Mouse (Mus musculus) brown adipose tissue, adult 24 weeks (tissue): Measurements from ENCODE around the gene Imp3. TPM values are rescaled to one million over a fixed set of nuclear protein-coding genes. Genes with fewer than 3 reads are reported as not detected.
"Not testable (repeated sequence)": the region's sequence is repeated elsewhere in the genome, so short reads cannot be mapped to it uniquely, and the experiment has no call there.

Experiments
- H3K27ac ChIP-seq: fragments of 200-500 bp; replicated peaks from 2 replicates; pipeline ENCODE4 v1.5.1; 2012; ENCODE audit warnings: low read depth, mild to moderate bottlenecking, low read length
- H3K4me1 ChIP-seq: fragments of 200-500 bp; 2 replicates; pipeline ENCODE4 v1.6.1; 2012; ENCODE audit warnings: low read length, mixed read lengths; ENCODE audit not compliant: control insufficient read depth, insufficient read depth, insufficient read length
- H3K4me3 ChIP-seq: fragments of 200-500 bp; 2 replicates; pipeline ENCODE4 v1.5.1; 2012; ENCODE audit warnings: low read depth, mild to moderate bottlenecking, low read length, moderate library complexity; ENCODE audit not compliant: insufficient read depth
- polyA plus RNA-seq: library from polyadenylated mRNA; stranded (reverse); fragments of >200 nt; gene quantifications from 2 replicates; pipeline ENCODE4 v1.2.4, GENCODE M21; 2012; ENCODE audit not compliant: missing spikeins, insufficient read depth, insufficient read length

Imp3 gene
- polyA plus RNA-seq, 1 experiment, result 52.9 TPM

- H3K27ac ChIP-seq, H3K4me1 ChIP-seq, H3K4me3 ChIP-seq: not testable (repeated sequence)
These were observed 27.3 kb upstream of the Imp3 start for GRCm38 (mm10) chr9:56909991-56910390.

- no peak overlapping the region for H3K27ac ChIP-seq
These were observed 26.3 kb upstream of the Imp3 start for GRCm38 (mm10) chr9:56911017-56911416.

GRCm38 (mm10) chr9:56913991-56914390, 23.3 kb upstream of the Imp3 start:
- no peak overlapping the region for H3K4me3 ChIP-seq
- peaks cover 14% of the 10 kb centered on the region for H3K4me1 ChIP-seq
- no peak overlapping the region for H3K27ac ChIP-seq

More at GRCm38 (mm10) chr9:56911017-56911416, 26.3 kb upstream of the Imp3 start:
- peaks cover 10% of the 10 kb centered on the region for H3K4me1 ChIP-seq
- H3K4me3 ChIP-seq, result no peak overlapping the region

DNA sequence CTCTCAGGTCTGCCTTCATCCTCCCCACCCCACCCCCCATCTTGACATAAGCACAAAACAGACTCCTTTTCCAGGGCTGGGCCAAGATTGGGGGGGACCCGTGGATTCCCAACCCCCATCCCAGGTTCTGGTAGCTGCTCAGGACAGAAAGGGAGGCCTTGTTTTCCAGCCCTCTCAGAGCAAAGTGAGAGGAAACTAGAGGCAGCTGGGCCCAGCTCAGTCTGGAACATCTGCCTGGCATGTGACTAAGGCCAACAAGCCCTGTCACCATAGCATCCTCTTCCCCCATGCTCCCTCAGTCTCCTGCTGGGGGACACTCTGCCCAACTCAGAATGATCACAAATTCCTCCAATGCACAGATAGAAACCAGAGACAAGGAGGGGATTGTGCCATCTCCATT, 22.2 kb upstream of the Imp3 start:
- peak overlapping the region; percentile 32; the same call in 1 of the 2 replicates for H3K27ac ChIP-seq
- H3K4me3 ChIP-seq, result no peak overlapping the region
- peaks cover 14% of the 10 kb centered on the region for H3K4me1 ChIP-seq

DNA sequence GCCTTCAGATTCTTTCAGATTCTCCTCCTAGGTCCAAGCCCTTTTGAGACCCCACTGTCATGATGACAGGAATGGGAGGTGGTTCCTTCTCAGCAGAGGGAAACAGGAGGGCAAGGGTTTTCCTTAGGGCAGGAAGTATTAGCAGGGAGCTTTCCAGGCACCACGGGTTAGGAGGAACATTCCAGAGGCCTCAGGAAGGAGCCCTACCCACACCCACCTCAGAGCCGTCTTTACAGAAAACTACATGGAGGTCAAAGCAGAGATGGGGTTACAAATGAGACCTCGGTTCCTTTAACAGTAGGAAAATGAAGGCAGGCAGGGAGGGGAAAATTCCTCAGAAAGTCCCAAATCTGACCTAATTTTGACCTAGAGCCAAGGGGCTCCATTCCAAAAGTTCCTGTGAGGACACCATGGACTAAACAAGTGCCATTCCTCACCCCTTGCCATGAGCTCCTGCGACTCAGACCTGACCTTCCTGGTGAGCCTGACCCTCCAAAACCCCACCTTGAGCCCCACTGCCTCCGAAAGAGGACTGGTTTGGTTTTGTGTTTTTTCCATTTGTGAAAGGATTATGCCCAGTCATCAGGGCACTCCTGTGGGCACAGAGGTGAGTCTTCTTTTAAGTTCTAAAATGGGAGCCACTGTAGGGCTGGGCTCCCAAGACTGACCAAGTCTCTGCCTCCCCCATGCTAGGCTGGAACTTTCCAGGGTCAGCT, 21.4 kb upstream of the Imp3 start:
- Histone ChIP-seq H3K4me3 (no peak overlapping the region), H3K27ac (peak overlapping the region; percentile 32), H3K4me1 (peaks cover 14% of the 10 kb centered on the region)

GRCm38 (mm10) chr9:56917131-56917530, 20.1 kb upstream of the Imp3 start:
- Histone ChIP-seq H3K27ac (no peak overlapping the region), H3K4me1 (peaks cover 14% of the 10 kb centered on the region), H3K4me3 (no peak overlapping the region)

GRCm38 (mm10) chr9:56918466-56918865, 18.8 kb upstream of the Imp3 start:
- H3K27ac ChIP-seq, result no peak overlapping the region
- peaks cover 18% of the 10 kb centered on the region for H3K4me1 ChIP-seq
- no peak overlapping the region for H3K4me3 ChIP-seq

- H3K27ac ChIP-seq, result no peak overlapping the region
- peaks cover 31% of the 10 kb centered on the region for H3K4me1 ChIP-seq
- H3K4me3 ChIP-seq, result no peak overlapping the region
These were observed 14.5 kb upstream of the Imp3 start for GRCm38 (mm10) chr9:56922746-56923145.

DNA sequence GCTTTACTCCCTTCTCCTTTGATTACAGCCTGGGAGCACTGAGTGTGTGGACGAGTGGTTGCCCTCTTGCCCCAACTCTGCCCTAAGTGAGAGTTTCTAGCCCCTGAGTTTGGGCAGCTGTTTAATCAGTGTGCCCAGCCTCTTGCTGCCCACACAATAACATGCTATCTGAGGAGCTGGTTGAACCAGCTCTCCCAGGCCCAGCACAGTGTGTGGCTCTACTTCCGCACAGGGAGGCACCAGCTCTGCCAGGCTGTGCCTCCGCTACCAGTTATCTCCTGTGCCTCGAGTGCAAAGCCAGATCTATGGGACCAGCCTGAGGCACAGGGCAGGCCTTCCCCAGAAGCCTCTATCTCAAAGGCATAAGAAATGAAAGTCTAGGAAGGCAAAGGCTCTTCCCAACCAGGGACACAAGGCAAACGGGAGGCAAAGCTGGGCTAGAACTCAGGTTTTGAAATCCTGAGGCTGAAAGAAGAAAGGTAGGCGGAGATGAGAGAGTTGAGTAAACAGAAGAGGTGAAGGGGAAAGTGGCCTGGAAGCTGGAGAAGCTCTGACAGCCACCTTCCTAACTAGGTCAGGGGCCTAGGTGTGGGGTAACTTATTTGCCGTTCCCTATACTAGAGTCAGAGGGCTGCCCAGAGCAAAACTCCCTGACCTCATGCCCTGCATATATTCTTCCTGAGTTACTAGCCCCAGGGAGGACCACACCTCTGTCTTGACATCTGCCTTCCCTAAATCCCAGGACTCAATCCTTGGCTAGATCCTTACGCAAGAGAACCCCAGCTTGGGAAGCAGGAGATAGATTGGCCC, 13.2 kb upstream of the Imp3 start:
- Histone ChIP-seq H3K4me1 (peaks cover 31% of the 10 kb centered on the region), H3K4me3 (peak overlapping the region; percentile 72), H3K27ac (peak overlapping the region; percentile 72)

DNA sequence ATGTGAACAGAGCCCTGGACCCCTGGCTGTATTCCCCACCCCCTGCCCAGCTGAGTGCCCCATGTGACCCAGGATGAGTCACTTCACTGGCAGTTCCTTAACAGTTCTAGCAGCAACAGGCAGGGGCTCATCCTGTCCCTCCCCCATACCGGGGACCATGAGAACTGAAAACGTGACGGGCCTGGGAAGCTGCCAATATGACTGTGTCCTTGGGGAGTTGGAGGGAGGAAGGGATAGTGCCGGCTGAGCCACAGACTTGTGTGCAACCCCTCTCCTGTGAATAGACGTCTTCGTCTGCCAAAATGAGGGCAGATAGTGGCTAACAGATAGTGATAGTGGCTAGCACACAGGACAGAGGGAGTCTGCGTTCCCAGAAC, 12.6 kb upstream of the Imp3 start:
- H3K4me3 ChIP-seq, result peak overlapping the region; percentile 72
- peaks cover 31% of the 10 kb centered on the region for H3K4me1 ChIP-seq
- H3K27ac ChIP-seq, result peak overlapping the region; percentile 72

- Histone ChIP-seq H3K27ac (peak overlapping the region; percentile 72; the same call in 1 of the 2 replicates), H3K4me3 (peak overlapping the region; percentile 72), H3K4me1 (peaks cover 31% of the 10 kb centered on the region)
These were observed 11.8 kb upstream of the Imp3 start for GRCm38 (mm10) chr9:56925291-56926024.

DNA sequence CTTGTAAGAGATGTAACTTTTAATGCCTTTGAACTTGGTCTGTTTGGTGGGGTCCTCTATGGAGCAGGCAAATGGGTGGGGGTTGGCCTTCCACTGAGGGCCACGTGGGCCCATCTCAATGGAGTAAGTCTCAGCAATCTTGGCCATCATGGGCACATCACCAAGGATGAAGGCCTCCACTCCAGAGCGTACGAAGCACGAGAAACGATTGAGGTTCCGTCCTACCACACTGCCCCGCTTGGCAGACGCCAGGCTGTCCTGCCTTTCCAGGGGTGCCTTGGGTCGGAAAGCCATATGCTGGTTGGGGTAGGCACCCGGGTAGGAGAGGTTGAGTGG, 11.3 kb upstream of the Imp3 start:
- peaks cover 31% of the 10 kb centered on the region for H3K4me1 ChIP-seq
- H3K27ac ChIP-seq, result no peak overlapping the region
- H3K4me3 ChIP-seq, result peak overlapping the region; percentile 72

GRCm38 (mm10) chr9:56926387-56926786, 10.9 kb upstream of the Imp3 start:
- Histone ChIP-seq H3K4me1 (peaks cover 31% of the 10 kb centered on the region), H3K27ac (no peak overlapping the region)

GRCm38 (mm10) chr9:56927191-56928012, 9.9 kb upstream of the Imp3 start:
- Histone ChIP-seq H3K27ac (peak overlapping the region; percentile 86), H3K4me3 (peak overlapping the region; percentile 72), H3K4me1 (peaks cover 31% of the 10 kb centered on the region)

More at GRCm38 (mm10) chr9:56926387-56926786, 10.9 kb upstream of the Imp3 start:
- peak overlapping the region; percentile 72 for H3K4me3 ChIP-seq
